Mouse (Mus musculus) sigmoid colon, adult 10 weeks (tissue): ENCODE measurements around the gene Hdac10. TPM values are rescaled to one million over a fixed set of nuclear protein-coding genes. Genes with fewer than 3 reads are reported as not detected.

Source experiments
- polyA plus RNA-seq: library from polyadenylated mRNA; stranded (reverse); fragments of 350-450 nt; fragmentation: Illumina TruSeq; extraction: RNeasy Lipid Tissue Mini Kit (QIAGEN cat#74804); gene quantifications from one replicate; pipeline ENCODE4 v1.2.3, GENCODE M21; 2014; ENCODE audit warnings: low read depth, low replicate concordance

Gene Hdac10
- polyA plus RNA-seq = 0.63 TPM

DNA sequence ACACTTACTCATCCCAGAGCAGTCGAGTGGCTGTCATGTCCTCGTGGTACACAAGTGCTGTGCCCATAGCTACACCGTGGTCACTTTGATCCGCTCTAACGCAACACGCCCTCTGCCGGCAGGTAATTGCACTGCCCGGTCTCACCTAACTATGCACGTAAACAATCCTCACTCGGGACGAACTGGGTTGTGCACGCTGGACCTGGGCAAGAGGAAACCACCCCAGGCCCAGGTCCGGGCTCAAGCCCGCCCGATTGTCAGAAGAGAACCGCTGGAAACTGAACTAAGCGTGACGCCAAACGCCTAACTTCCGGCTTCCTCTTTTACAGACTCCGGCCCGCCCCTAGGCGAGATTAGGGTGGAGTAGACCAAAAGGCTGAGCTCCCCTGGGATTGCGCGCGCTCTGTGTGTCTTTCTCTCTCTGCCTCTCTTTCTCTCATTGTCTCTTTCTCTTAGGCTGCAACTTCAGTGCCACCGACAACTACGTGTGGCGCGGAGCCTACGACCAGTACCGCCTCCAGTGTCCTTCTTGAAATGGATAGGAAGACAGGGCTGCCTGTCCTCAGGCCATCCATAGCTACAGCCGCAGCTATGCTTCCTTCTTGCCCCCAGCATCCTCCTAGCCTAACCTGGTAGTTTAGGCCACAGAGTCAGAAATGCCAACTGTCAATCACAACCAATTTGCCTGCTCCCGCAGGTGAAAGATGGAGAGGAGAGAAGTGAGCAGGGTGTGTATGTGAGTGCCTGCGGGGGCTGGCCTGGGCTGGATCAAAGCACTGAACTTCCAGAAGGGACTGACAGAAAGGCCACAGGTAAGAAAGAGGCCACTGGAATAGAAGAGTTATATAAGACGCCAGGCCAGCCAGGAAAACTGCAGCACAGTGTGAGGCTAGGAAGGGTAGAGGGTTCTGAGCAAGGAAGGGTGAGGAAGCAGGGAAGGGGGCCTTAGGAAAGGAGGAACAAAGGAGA lies at the start of gene Hdac10:
Gene Hdac10 (minus strand): TSS at position 319 of the 969 bp plus-strand sequence.

DNA sequence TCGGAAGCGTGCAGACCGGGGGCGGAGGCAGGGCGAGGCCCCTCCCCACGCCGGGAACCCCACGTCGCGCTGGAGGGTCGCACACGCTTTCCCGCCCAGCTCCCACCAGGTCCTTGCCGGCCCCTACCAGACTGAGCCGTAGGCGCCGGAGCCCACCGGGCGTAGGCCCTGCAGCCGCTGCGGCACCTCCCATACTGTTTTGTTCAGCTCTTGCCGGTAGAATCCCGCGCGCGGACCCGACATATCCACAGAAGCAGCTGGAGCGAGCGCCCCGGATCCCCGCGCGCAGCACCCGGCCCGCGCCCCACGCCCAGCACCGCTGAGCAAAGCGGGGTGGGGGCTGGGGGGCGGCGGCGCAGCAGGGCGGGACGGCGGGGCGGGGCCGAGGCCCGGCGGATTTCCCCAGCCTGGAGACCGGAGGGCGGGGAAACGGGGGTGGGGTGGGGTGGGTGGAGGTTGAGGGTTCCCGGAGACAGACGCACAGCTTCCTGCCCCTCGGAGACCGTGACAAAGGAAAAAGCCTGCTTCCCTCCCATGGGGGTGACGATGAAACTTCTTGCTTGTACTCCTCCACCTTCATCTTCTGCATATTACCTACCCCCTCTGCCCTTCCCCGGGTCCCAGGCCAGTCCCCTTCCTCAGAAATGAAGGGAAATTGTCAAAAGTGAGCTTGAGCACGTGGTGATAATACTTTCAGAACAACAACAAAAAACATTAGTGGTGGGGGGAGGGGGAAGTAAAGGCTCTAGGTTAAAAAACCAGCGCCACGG lies 21.0 kb upstream of the Hdac10 start, which contains the start of gene Mapk11:
Gene Mapk11 (minus strand): TSS at position 358 of the 770 bp plus-strand sequence.

DNA sequence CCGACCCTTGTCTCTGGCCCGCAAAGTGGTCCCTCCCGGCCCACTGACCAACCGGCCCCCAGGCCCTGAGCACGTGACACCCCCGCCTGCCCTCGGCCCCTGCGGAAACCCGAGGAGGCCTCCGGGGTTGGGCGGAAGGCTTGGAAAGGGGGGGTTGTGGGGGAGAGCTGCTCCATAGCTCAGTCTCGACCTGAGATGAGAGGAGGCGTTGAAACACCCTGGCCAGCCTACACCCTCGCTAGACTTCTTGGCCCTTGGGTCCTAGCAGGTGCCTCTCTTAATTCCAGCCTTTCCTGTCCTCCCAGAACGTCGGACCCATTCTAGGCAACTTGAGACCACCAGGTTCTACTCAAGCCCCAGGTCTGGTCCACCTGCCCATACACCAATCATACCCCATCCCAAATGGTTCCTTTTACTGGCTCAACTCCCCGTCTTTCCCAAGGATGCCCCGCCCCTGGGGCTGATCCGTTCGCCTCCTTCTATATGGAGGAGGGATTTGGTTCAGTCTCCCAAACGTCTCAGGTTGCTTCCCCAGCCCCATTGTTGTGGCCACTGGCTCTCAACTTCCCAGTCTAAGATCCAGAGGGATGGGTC lies 12.3 kb upstream of the Hdac10 start, which contains the start of gene Mapk12:
Gene Mapk12 (minus strand): TSS at position 45 of the 594 bp plus-strand sequence.

DNA sequence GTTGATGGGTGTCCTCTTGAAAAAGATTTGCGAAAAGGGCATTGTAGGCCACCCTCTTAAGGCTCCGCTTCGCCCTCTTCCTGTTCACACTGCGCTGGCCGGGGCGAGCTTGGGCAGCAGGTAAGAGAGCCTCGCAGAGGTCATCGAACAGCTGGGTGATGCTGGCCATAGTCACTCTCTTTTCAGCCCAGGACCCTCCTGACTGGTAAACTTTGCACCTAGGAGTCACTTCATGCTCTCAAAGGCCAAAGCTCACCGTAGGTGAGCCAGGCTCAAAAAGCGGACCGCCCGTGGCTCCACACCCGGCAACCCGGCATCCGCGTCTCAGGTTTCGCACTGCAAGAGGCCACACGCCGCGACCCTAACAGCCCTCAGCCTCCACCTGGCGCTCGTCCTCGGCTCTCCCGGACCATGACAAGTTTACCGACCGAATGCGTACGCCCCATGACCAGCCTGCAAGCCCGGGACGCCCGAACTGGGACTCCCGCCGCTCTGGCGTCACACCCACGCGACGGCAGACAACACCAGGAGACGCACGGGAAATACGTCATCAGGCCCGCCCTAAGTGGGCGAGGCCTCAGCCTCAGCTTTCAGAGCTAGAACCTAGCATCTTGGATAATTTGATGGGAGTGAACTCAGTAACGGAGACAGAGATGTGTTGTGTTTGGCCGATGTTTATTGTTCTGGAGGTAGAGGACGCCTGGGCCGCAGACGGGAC lies 5.7 kb downstream of the Hdac10 start, which contains the start of gene Tubgcp6:
Gene Tubgcp6 (minus strand): TSS at position 464 of the 718 bp plus-strand sequence.

DNA sequence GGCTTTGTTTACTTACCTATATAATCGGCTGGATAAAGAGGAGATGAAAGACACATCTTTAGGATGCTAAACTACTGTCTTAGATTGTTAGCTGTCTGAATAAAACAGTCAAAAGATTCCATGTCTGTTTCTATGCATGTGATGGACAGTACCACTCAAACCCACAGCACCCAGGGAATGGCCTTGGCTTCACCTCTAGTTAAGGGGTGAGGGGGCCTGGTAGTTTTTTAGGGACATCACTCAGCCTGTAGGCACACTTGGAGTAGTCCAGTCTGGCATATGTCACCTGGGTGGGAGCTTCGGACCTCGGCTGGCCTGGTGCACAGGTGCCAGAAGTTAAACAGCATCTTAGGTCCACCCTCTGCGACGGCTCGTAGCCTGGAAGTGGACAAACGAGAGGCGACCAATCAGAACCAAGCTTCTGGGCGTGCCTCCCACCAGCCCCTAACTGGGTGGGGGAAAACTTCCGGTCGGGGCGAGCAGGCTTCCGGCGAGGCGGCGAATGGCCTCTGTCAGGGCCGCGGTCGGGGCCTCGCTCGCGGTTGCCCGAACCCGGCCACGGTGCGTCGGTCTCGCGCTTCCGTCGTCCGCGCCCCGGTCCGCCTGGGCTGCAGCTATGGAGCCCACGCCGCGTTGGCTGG lies 39.8 kb downstream of the Hdac10 start, which contains the start of gene Selenoo:
Gene Selenoo (plus strand): TSS at position 478 of the 641 bp plus-strand sequence.

DNA sequence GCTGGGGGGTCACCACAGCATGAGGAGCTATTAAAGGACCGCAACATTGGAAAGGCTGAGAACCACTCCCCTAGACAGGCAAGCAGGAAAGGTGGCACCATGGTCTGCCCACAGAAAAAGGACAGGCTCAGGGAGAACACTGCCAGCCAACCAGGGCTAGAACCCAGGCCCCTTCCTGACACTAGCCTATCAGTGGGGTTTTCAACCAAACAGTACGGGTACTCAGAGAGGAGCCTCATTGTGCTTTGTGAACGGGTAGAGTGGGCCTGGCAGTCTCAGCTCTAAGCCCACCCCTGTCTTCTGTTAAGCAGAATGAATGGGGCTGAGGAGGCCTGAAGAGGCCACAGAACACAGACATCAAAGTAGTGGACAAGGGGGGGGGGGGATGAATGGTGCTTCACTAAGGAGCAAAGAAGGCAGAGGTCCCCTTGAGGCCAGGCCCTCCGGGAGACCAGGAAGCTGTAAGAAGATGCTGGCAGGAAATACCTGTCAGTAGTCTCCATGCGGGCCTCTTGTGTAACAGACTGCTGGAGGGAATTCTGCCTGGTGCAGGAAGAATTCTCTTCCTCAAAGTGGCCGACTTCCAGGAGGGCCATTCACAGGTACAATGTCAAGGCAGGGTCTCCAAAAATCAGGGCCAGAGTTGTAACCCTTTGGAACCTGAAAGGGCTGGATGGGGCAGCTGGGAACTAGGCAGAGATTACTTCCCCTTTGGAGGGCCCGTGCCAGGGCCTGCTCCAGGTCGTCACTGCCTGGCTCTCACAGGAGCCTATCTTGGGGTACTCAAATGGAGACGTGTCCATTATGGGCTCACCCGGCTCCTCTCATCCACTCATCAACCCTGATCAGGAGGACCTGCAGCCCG lies 53.7 kb downstream of the Hdac10 start, which contains the start of gene Trabd:
Gene Trabd (plus strand): TSS at position 512 of the 865 bp plus-strand sequence.

Other genes with a start within 250 kb of the Hdac10 start
- not detected for gene Ttll8, start 174.3 kb downstream of the Hdac10 start, polyA plus RNA-seq
- gene Mlc1, start 149.7 kb downstream of the Hdac10 start, polyA plus RNA-seq = not detected
- gene Mov10l1, start 145.8 kb downstream of the Hdac10 start, polyA plus RNA-seq = not detected
- not detected for gene Panx2, start 69.0 kb downstream of the Hdac10 start, polyA plus RNA-seq
- gene Trabd, start 53.6 kb downstream of the Hdac10 start, polyA plus RNA-seq = 4.7 TPM
- gene Selenoo, start 39.6 kb downstream of the Hdac10 start, polyA plus RNA-seq = 6.4 TPM
- gene Tubgcp6, start 5.6 kb downstream of the Hdac10 start, polyA plus RNA-seq = 1.4 TPM
- 1.2 TPM for gene Mapk12, start 12.0 kb upstream of the Hdac10 start, polyA plus RNA-seq
- gene Mapk11, start 20.9 kb upstream of the Hdac10 start, polyA plus RNA-seq = 0.41 TPM
- gene Plxnb2, start 52.1 kb upstream of the Hdac10 start, polyA plus RNA-seq = 8.3 TPM
- 0.66 TPM for gene Dennd6b, start 67.8 kb upstream of the Hdac10 start, polyA plus RNA-seq
- 12.7 TPM for gene Ppp6r2, start 82.9 kb upstream of the Hdac10 start, polyA plus RNA-seq
- gene Sbf1, start 186.6 kb upstream of the Hdac10 start, polyA plus RNA-seq = 4.3 TPM
- gene Adm2, start 194.0 kb upstream of the Hdac10 start, polyA plus RNA-seq = not detected
- gene Miox, start 205.7 kb upstream of the Hdac10 start, polyA plus RNA-seq = not detected
- 5.0 TPM for gene Lmf2, start 227.0 kb upstream of the Hdac10 start, polyA plus RNA-seq
- 11.4 TPM for gene Ncaph2, start 227.0 kb upstream of the Hdac10 start, polyA plus RNA-seq
- gene Sco2, start 245.1 kb upstream of the Hdac10 start, polyA plus RNA-seq = 0.54 TPM
- gene Tymp, start 248.3 kb upstream of the Hdac10 start, polyA plus RNA-seq = not detected